Mouse (Mus musculus) CH12F3 (cell line): Measurements from ENCODE around the gene Gm7879.

Experiments used
- in situ Hi-C: fragments of 300-500 bp; cut with MboI; formaldehyde crosslinking; loops from 2 replicates; pipeline ENCODE4 v1.14.3; 2020; ENCODE audit warnings: low sequenced_read_pairs

Gm7879 gene

GRCm38 (mm10) chr5:43948111-43948743, 35.3 kb downstream of the Gm7879 start:
- in situ Hi-C loops = no loop called here

GRCm38 (mm10) chr5:43948748-43949275, 35.9 kb downstream of the Gm7879 start:
- in situ Hi-C loops = no loop called here

GRCm38 (mm10) chr5:43953241-43953640, 40.3 kb downstream of the Gm7879 start:
- in situ Hi-C loops = no loop called here

GRCm38 (mm10) chr5:43959884-43960440, 47.0 kb downstream of the Gm7879 start:
- in situ Hi-C loops = no loop called here

- in situ Hi-C loops = no loop called here
These were observed 48.1 kb downstream of the Gm7879 start for GRCm38 (mm10) chr5:43961056-43961455.
